Mouse (Mus musculus) right cerebral cortex, postnatal 10 days (tissue): ENCODE measurements at regions not wholly inside any gene's neighbourhood (a gene's known extent, or its start where the extent isn't known, plus 50 kb on each side); places are given as distances from the start of the nearest gene placed in this dataset.

Experiments
- DNase-seq, 2 experiments: peaks; one replicate each; pipeline ENCODE4 v3.0.0; 2021; ENCODE audit warnings: low spot score in 2 of 2

DNA sequence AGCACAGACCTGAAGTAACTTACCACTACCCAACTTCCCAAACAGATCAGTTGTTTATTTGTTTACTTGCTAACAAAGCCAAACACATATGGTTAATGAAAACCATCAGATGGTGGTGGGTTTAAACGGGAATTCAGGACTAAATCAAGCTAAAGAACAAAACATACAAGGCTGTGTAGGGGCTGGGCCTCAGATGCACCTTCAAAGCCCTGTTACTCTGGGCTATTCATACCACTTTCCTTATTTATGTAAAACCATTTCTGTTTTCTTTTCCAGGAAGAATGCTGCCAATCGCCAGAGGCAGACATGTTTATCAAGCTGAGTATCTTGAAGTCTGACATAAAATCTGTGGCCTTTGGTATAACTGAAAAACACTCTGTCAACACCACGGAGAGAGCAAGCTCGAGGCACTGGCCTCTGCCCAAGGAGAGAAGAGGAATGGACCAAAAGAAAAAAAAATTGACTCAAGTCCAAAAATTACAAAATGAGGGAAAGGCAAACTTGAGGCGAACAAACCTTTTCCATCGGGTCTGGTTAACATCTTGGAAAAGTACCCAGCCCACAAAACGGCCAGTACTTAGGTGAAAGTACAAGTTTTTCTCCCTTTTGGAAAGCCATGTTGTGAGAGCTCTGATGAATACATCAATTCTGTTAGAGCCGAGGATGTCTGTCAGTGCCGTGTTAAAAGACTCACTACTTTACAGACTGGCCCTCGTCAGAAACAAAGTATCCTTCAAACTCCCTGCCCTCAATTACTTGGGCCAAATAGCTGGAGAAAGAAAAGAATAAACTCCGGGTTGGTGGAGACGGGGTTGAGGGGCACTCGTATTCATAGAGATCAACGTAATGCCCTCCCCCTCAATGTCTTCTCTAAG lies 270.0 kb upstream of the Nfe2l3 start:
- DNase-seq = no peak

DNA sequence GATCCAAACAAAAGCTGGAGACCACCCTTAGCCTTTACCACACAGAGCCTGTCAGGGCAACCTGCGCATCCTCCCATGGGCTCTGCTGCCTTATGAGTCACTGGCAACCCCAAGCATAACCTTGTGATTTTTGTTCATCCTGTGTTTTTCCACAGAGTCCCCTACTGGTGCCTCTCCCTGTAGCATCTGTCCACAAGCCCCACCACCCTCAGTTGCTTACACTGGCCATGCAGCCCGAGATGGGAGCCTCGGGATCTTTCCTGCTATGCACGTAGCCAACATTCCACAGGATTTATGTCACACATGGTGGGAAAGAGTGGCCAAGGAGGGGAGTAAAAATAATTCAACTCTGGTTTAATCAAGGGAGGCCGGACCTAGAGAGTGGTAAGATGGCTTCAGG lies 269.2 kb upstream of the Nfe2l3 start:
- DNase-seq = no peak

DNA sequence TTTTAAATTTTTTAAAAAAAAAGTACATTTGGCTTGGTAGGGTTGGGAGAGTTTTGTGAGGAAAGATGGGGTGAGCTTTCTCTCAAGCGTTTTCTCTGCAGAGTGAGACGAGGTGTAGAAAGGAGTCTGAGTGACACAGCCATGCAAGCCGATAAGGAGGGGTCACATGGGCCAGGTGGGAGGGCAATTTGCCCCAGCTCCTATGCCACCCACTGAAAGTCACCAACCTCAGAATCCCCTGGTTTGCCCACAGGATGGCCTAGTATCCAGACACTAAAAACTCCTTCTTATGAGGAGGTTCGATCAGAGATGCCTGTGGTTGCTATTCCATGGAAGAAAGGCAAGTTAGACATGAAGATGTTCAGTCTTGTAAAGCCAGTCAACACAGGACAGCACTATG lies 268.6 kb upstream of the Nfe2l3 start:
- DNase-seq = no peak

DNA sequence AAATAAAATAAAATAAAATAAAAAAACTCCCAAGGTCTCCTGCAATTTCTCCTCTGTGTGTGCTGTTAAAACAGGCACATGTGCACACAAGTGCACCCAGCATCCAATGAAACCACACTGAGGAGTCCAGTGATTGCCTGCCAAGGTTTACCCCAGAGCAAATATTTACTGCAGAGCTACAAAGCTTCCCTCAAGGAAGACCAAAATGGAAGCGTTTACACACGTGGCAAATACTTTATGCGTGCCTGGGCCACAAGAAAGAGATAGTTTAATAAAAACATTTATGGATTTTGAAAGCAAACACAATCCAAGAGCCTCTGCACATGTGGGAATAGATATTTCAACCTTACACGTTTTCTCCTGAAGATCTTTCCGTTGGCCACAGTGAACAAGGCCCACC lies 265.4 kb upstream of the Nfe2l3 start:
- DNase-seq = no peak

DNA sequence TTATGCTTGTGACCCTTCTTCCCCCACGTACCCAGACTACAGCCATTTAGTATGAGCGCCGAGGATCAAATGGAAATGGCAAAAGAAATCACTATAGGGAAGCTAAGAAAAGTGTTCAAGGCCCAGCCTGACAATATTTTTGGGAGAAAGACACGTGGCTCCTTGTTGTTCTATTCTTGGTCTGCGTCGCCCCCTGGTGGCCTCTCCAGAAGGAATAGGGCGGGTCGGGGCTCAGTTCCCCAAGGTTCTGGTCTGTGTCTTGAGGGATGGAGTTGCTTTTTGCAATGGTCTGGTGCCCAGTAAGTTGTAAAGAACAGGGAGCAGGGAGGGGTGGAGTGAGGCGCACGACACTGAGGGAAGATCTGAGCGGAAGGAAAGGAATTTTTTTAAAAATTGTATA lies 264.4 kb upstream of the Nfe2l3 start:
- peak; percentile 82 to 89 for DNase-seq

DNA sequence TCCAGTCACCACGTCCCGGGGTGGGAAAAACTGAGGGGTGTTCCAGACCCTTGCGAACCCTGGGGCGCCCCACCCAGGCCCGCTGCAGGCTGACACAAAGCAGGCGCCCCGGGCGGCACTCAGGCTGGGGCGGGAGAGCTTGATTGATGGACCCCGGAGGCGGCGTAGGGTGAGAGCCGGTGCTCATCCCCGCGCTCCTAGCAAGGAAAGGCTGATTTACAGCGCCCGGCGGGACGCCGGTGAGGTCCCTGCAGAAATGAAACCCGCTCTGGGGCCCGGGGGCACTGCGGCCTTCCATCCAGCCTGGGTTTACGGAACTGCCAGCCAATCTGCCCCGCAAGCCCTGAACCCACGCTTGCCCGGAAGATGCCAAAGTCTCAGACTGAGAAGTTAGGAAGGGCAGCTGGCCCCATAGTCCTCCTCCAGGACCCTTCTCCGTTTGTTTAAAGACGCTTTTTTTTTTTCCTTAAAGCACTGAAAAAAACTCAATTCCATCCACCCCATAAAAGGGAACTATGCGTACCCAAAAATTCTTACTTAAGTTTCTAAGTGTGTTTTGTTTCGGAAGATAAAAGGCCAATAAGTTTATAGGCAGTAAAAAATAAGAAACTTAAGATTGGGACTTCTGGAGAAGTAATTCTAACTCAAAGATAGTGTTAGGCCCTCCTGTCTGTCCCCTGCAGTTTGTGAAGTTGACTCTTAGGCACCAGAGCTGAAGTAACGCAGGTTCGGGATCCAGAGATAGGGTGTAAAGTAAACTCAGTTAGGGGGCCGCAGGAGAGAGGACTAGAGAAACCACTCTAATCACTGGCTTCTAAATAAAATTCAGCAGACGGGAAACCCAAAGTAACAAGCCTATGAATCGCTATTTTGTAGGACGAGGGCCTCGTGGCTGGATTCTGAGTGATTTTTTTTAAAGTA lies 263.4 kb upstream of the Nfe2l3 start:
- DNase-seq = no peak

DNA sequence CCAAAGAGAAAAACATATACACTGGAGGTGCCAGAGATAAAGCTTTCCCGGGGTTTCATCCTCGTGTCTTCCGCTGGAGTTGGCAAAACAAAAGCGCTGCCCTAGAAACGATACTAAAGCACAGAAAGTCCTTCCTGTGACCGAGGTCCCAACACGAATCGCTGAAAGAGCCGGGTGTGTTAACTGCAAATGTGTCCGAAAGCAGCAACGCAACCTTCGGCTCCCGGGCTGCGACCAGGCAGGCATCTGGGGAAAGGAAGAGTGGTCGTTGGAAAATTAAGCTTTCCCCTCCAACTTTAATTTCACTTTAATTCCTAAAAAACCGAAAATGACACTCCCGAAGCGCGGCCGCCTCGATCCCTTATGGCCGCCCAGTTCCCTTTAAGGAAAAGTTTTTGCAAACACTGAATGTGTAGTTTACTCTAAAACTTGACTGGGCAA lies 262.5 kb upstream of the Nfe2l3 start:
- no peak for DNase-seq

DNA sequence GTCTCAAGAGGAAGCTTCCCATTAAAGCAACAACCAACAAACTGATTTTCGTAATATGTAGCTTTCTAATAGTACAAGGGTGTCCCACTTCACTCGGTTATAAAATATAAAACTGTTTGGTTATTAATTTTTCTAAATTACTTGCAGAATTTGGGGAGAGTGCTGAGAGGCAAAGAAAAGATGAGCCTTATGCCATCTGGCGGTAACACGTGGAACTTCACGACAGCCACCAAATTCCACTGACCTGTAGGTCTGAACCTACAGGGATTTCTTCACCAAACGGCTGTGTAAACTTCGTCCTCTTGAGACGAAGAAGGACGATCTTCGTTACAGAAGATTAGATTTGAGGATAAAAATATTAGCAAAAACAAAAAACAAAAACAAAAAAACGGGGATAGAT lies 262.1 kb upstream of the Nfe2l3 start:
- peak in 1 of 2 experiments; percentile 45 for DNase-seq

DNA sequence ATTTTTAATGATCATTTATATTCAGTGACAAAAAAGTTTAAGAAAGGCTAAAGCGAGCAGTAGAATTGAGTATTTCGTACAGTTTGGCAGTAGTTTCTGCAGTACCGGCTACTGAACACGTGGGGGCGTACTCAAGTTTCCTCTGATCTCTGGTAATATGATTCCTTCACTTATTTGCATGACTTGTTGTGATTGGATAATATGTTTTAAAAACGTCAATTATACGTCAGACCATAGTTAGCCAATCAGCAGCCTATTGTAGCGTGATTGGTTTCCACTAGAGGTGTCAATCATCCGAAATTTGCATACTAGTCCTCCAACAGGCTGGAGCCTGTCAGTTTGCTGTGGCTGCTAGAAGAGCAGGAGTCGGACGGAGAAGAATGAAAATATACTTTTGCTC lies 261.6 kb upstream of the Nfe2l3 start:
- DNase-seq = peak in 1 of 2 experiments; percentile 65

DNA sequence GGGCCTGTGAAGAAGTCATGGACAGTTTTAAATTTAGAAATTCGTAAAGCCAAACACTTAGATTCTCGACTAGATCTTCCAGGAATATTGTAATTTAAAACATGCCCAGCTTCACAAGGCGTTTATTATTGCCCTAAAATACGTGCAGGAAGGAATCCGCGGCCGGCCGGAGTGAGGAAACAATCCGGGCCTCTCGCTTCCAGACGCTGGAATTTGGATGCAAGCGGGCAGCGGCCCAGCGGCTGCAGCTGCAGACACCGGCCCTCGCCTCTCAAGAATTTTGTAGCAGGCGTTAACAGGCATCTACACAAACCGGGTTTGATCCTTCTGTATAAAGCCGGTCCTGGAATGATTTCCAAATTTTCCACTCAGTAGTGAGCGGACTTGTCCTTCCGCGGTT lies 260.7 kb upstream of the Nfe2l3 start:
- peak in 1 of 2 experiments; percentile 46 for DNase-seq

DNA sequence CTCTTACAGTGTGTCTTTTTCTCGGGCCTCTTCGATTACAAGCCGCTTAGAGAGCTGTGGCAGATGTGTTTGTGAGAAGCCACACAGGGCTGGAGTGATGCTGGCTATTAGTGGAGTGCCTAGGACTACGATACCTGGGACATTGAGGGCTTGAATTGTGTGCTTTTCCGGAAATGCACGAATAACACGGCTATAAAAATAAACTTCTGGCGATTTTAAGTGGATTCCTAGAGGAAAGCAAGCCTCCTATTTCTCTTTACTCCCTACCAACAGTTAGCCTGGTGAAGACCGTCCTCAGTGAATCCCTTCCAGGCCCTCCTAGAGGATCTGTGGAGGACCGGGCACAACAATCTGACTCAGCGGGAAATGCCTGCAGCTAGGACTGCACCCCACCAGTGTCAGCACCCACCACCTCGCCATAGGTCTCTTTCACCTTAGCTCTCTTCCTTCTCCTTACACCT lies 260.1 kb upstream of the Nfe2l3 start:
- no peak for DNase-seq

DNA sequence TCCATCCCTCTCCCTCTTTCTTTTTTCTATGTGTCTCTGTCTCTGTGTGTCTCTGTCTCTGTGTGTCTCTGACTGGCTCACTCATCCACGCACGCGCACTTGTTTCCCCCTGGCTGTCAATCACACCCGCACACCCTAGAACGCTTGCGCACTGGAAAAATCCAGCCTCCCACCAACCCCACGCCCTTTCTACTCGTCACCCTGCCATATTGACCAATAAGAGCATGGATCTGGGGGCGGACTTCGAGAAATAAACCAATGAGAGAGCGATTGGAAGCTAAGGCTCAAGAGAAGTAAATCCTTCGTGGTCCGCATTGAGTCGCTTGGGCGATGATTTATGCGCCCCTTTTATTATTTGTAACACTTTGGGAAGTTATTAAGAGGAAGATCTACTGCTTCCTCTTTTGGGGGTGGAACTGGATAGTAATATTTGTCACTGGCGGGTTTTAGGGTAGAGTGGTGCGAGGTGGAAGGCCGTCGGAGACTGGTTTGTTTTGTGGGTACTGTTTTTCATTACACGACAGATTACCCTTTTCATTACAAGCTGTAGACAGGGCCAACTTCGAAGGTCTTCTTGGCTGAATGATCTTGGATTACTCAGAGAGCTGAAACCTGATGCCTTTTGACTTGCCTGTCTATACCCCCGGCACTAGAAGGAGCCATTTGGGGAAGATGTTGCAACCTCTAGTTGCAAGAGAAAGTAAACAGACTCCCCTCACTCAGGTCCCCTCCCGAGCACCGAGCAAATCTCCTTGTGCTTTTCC lies 259.4 kb upstream of the Nfe2l3 start:
- peak; percentile 75 to 78 for DNase-seq

DNA sequence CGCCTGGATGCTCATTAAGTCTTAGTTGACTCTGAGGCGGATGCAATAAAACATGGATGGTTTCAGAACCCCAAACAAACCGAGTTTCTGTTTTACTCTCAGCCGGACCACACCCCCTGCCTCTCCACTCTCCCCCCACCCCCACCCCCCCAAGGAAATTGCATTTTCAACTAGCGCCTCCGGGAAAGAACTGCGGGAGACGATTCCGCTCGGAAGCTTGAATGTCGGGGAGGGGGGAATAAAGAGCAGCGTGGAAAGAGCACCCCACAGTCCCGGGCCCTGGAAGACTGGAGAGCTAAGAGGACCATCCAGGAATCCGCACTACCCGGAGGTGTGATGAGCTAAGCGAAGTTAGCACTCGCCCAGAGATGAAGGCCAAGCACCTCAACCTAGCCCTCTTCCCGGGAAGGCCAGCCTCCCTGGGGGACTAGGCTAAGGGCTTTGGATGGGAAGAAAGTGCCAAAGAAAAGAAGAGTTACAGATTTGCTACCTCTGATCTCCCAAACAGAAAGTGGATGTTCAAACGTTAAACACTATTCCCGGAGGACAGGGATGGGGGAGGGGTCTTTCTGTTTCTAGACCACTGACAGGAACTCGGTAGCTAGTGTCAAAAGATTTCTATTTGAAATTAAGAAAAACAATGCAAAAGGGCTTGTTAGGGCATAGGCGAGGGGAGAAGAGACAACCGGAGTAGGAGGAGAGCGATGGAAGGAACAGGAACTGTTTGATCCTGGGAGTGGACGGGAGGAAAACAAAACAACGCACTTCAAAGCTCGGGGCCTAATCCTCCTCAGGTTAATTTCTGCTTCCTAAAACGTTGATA lies 258.6 kb upstream of the Nfe2l3 start:
- DNase-seq = no peak

DNA sequence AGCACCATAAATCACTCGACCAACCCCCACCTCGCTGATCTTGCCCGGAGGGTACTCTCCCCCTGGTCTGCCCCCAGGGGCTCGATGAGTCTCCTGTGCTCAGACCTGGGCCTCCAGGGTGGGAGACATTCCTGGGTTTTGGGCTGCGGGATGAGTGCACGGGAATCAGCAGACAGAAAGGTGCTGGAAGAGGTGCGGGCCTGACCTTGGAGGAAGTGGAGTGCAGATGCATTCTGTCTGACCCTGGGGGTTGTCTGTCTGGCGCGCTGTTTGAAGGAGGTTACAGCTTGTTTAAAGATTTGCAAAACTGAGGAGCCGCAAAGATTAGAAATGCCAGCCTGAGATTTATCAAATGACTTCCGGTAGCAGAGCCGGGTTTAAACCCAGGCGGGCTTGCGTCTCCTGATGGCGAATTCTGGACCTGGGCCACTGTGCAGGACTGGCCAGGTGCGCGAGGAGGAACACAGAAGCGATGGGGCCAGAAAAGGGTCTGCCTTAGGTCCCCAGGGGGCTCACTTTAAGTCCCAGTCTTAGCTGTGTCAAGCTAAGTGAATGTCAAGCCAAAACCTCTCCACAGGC lies 257.9 kb upstream of the Nfe2l3 start:
- no peak for DNase-seq

DNA sequence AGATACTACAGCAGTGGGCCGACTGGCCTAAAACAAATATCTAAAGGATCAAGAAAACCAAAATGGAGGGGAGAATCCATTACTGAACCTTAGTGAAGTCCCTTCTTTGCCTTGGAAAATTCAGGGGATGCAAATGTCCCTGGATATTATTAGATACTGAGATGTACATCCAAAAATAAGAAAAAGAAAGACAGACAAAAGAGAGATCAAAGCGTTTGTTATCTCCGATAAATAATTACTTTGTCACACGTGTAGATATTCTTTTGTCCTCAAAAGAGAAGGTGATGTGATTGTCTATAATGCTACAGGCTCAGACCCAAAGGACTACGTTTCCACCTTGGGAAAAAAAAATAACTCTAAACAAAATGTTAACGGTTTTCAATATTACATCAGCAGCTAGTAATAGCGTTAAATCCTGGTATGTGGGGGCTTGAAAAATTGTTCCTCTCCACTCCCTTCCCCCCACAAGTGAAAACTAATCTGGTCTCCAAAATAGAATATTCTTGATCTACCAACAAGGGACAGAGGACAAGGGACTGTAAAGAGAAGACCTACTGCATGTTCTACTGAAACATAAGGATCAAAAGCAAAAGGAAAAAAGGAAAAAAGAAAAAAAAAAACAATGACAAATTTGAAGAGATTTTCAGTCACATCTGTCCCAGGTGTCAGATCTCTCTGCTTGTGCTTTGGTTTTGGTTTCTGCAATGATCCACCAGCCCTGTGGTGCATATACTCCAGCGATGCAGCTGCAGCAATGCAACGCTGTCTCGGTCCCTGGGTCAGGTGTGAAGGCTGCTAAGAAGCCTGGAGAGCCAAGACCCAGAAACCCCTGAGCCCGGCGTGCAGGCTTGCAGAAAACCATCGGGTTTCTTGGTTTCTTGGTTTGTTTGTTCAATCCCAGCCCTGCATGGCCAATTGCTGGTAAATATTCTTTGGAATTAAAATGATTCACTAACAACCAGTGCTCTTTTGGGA lies 256.6 kb upstream of the Nfe2l3 start:
- DNase-seq = no peak

DNA sequence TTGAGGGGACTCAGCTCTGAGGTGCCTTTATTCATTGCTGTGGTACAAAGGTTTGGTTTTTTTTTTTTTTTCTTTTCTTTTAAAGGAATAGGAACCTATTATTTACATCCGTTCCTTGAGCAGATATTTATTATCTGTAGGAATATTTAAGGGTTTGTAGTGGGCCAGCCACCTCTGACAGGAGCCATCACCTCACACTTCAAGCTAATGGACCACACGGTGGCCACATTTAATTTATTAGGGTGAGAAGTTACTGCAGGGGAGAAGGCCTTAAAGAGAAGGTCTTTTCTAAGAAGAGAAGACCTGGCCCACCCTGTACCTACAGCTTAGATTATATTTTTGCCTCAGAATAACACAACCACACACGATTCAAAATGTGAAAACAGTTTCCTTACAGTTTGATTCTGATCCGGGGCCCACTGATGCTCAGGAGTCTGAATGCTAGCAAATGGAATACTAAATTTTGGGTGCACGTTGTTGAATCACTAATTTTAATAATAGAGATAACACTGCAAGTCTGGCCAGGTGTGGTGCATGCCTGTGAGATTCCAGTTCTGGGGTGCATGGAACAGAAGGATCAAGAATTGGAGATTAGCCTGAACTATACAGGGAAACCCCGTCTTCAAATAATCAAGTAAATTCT lies 255.6 kb upstream of the Nfe2l3 start:
- DNase-seq = no peak

DNA sequence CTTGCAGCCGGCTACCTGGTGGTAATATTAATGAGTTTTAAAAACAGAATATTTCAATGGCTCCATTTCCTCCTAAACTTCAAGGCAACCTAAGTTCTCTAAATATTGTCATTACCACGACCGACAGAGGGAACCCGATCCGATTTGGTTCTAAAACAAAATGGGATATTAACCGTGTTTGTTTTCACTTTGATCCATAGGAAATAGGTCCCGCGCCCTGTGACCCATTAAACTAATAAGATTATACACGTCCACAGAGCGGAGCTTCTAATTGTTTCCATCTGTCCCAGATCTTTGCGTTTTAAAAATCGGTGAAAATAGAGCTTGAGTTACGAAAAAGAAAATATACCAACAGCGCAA lies 254.8 kb upstream of the Nfe2l3 start:
- DNase-seq = no peak

DNA sequence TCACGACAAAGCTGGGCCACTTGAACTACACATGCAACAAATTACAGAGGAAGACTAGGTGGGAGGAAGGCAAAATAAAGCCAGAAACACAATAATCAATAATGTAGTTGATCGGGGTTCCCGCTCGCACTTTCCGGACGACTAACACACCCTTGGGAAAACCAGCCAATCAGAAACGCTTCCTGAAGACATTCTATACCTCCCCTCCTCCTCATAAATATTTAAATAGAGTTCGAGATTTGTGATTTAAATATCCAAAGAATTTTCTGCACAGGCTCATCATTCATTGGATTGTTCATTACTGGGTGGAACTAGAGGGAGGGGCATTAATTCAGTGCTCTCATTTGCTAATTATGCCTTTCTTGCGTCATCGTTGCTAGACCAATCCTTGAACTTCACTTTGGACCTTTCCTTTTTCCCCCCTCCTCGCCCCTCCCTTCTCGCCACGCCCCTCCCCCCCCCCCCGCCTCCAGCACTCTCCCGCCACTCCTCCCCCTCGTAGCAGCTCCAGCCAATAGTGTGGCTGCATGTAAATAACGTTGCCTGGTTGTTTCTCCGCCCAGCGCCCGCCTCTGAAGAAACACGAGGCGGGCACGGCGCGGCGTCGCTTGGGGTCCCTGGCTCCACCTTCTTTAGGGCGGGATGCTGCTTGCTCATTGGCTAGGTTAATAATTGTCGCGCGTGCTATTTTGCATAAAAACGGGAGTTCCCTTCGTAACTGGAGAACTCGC lies 254.2 kb upstream of the Nfe2l3 start:
- DNase-seq = peak; percentile 78 to 80
